Mouse (Mus musculus): ENCODE data around the gene Kirrel2. TPM values are rescaled to one million over a fixed set of nuclear protein-coding genes. Genes with fewer than 3 reads are reported as not detected.
A peak's percentile ranks its signal among the peaks of the same experiment; 100 is the strongest.

Gene Kirrel2
- polyA plus RNA-seq, 1 experiment from 2014 or later, result 1.3 TPM

GRCm38 (mm10) chr7:30450241-30450640, 7.2 kb downstream of the Kirrel2 start:
- H3K4me2 ChIP-seq, result no peak overlapping the region
- no peak overlapping the region for H3K9ac ChIP-seq
- no peak for ATAC-seq (ENCODE audit: insufficient number of reproducible peaks, low FRiP score)
- no peak overlapping the region for H3K4me3 ChIP-seq
- peaks cover 71% of the 10 kb centered on the region for H3K27me3 ChIP-seq (replicated peaks)
- H3K4me1 ChIP-seq (replicated peaks), result no peaks in the 10 kb centered on the region; the same call in 1 of the 2 replicates
- H3K9me3 ChIP-seq (replicated peaks), result 0 out of 2 replicates have a peak, but pooled peaks cover under 1% of the 10 kb centered on the region
- H3K27ac ChIP-seq (ENCODE audit: poor library complexity, severe bottlenecking), result no peak overlapping the region
- no peaks in the 10 kb centered on the region for H3K36me3 ChIP-seq
- WGBS, result 57% methylated on average over 7 of the region's 7 CpGs

GRCm38 (mm10) chr7:30444971-30445751, 12.3 kb downstream of the Kirrel2 start, which contains the start of gene Aplp1:
Gene Aplp1 (minus strand): TSS chr7:30445535.
- WGBS, result under 1% methylated on average over 68 of the region's 72 CpGs
- H3K27ac ChIP-seq (ENCODE audit: poor library complexity, severe bottlenecking), result no peak within 1 kb of the TSS
- peaks cover 67% of the 10 kb centered on the region for H3K27me3 ChIP-seq (replicated peaks)

GRCm38 (mm10) chr7:30444154-30444970, 13.1 kb downstream of the Kirrel2 start:
- Histone ChIP-seq H3K27ac (ENCODE audit: poor library complexity, severe bottlenecking) (no peak overlapping the region), H3K27me3 (replicated peaks) (peaks cover 68% of the 10 kb centered on the region), H3K4me3 (peak overlapping the region; percentile 61), H3K9me3 (replicated peaks) (no peaks in the 10 kb centered on the region), H3K36me3 (no peaks in the 10 kb centered on the region), H3K4me1 (replicated peaks) (peaks cover 13% of the 10 kb centered on the region), H3K9ac (peak overlapping the region; percentile 73), H3K4me2 (peak overlapping the region; percentile 87)
- WGBS, result 1% methylated on average over 36 of the region's 38 CpGs
- ATAC-seq (ENCODE audit: insufficient number of reproducible peaks, low FRiP score), result 0 out of 2 replicates have a peak, but pooled peaks have one; percentile 17

More at GRCm38 (mm10) chr7:30444971-30445751, 12.3 kb downstream of the Kirrel2 start, which contains the start of gene Aplp1:
- Histone ChIP-seq H3K4me3 (peak within 1 kb of the TSS; percentile 61), H3K36me3 (no peaks in the 10 kb centered on the region), H3K9me3 (replicated peaks) (no peaks in the 10 kb centered on the region), H3K4me2 (peak within 1 kb of the TSS; percentile 87), H3K9ac (peak within 1 kb of the TSS; percentile 73), H3K4me1 (replicated peaks) (peaks cover 13% of the 10 kb centered on the region)
- ATAC-seq (ENCODE audit: insufficient number of reproducible peaks, low FRiP score), result peak; percentile 79

GRCm38 (mm10) chr7:30443696-30444095, 13.8 kb downstream of the Kirrel2 start:
- WGBS, result 23% methylated on average over 9 of the region's 9 CpGs

GRCm38 (mm10) chr7:30440697-30441096, 16.8 kb downstream of the Kirrel2 start:
- Histone ChIP-seq H3K4me3 (no peak overlapping the region), H3K9ac (no peak overlapping the region), H3K4me2 (no peak overlapping the region), H3K9me3 (replicated peaks) (no peaks in the 10 kb centered on the region), H3K27ac (ENCODE audit: poor library complexity, severe bottlenecking) (no peak overlapping the region), H3K27me3 (replicated peaks) (peaks cover 86% of the 10 kb centered on the region), H3K36me3 (no peaks in the 10 kb centered on the region), H3K4me1 (replicated peaks) (peaks cover 13% of the 10 kb centered on the region)
- 12% methylated on average over 5 of the region's 5 CpGs for WGBS
- no peak for ATAC-seq (ENCODE audit: insufficient number of reproducible peaks, low FRiP score)

More at GRCm38 (mm10) chr7:30443696-30444095, 13.8 kb downstream of the Kirrel2 start:
- Histone ChIP-seq H3K4me2 (peak overlapping the region; percentile 87; the same call in 1 of the 2 replicates), H3K4me1 (replicated peaks) (peaks cover 13% of the 10 kb centered on the region), H3K9ac (no peak overlapping the region), H3K27ac (ENCODE audit: poor library complexity, severe bottlenecking) (no peak overlapping the region), H3K9me3 (replicated peaks) (no peaks in the 10 kb centered on the region), H3K4me3 (no peak overlapping the region), H3K36me3 (no peaks in the 10 kb centered on the region), H3K27me3 (replicated peaks) (peaks cover 75% of the 10 kb centered on the region)
- no peak for ATAC-seq (ENCODE audit: insufficient number of reproducible peaks, low FRiP score)

GRCm38 (mm10) chr7:30439734-30440133, 17.8 kb downstream of the Kirrel2 start:
- WGBS, result 62% methylated on average over 13 of the region's 13 CpGs
- Histone ChIP-seq H3K4me2 (no peak overlapping the region), H3K4me3 (no peak overlapping the region), H3K27ac (ENCODE audit: poor library complexity, severe bottlenecking) (no peak overlapping the region), H3K9ac (no peak overlapping the region), H3K4me1 (replicated peaks) (peaks cover 8% of the 10 kb centered on the region), H3K36me3 (no peaks in the 10 kb centered on the region), H3K9me3 (replicated peaks) (no peaks in the 10 kb centered on the region), H3K27me3 (replicated peaks) (peaks cover 86% of the 10 kb centered on the region)
- ATAC-seq (ENCODE audit: insufficient number of reproducible peaks, low FRiP score), result no peak

GRCm38 (mm10) chr7:30436879-30437278, 20.6 kb downstream of the Kirrel2 start:
- Histone ChIP-seq H3K9me3 (replicated peaks) (no peaks in the 10 kb centered on the region), H3K27ac (ENCODE audit: poor library complexity, severe bottlenecking) (no peak overlapping the region), H3K4me1 (replicated peaks) (no peaks in the 10 kb centered on the region), H3K27me3 (replicated peaks) (peaks cover 64% of the 10 kb centered on the region), H3K36me3 (no peaks in the 10 kb centered on the region), H3K9ac (no peak overlapping the region), H3K4me3 (no peak overlapping the region), H3K4me2 (no peak overlapping the region)
- 20% methylated on average over 10 of the region's 10 CpGs for WGBS
- no peak for ATAC-seq (ENCODE audit: insufficient number of reproducible peaks, low FRiP score)

GRCm38 (mm10) chr7:30435156-30435555, 22.3 kb downstream of the Kirrel2 start:
- Histone ChIP-seq H3K4me3 (no peak overlapping the region), H3K36me3 (no peaks in the 10 kb centered on the region), H3K4me2 (no peak overlapping the region), H3K4me1 (replicated peaks) (no peaks in the 10 kb centered on the region; the same call in 1 of the 2 replicates), H3K27ac (ENCODE audit: poor library complexity, severe bottlenecking) (no peak overlapping the region), H3K27me3 (replicated peaks) (peaks cover 55% of the 10 kb centered on the region), H3K9ac (no peak overlapping the region), H3K9me3 (replicated peaks) (no peaks in the 10 kb centered on the region)
- 0 out of 2 replicates have a peak, but pooled peaks have one; percentile 39 for ATAC-seq (ENCODE audit: insufficient number of reproducible peaks, low FRiP score)
- WGBS, result 40% methylated on average over 9 of the region's 9 CpGs

- Histone ChIP-seq H3K4me3 (no peak overlapping the region), H3K4me2 (no peak overlapping the region), H3K4me1 (replicated peaks) (no peaks in the 10 kb centered on the region; the same call in 1 of the 2 replicates), H3K27me3 (replicated peaks) (peaks cover 50% of the 10 kb centered on the region), H3K9me3 (replicated peaks) (no peaks in the 10 kb centered on the region), H3K27ac (ENCODE audit: poor library complexity, severe bottlenecking) (no peak overlapping the region), H3K9ac (no peak overlapping the region), H3K36me3 (no peaks in the 10 kb centered on the region)
- no peak for ATAC-seq (ENCODE audit: insufficient number of reproducible peaks, low FRiP score)
- 63% methylated on average over 10 of the region's 10 CpGs for whole genome bisulfite sequencing
These were observed 22.8 kb downstream of the Kirrel2 start for GRCm38 (mm10) chr7:30434701-30435100.

- ATAC-seq (ENCODE audit: insufficient number of reproducible peaks, low FRiP score), result no peak
- Histone ChIP-seq H3K9ac (no peak overlapping the region), H3K9me3 (replicated peaks) (no peaks in the 10 kb centered on the region), H3K4me3 (no peak overlapping the region), H3K4me2 (no peak overlapping the region), H3K36me3 (no peaks in the 10 kb centered on the region), H3K27ac (ENCODE audit: poor library complexity, severe bottlenecking) (no peak overlapping the region), H3K4me1 (replicated peaks) (no peaks in the 10 kb centered on the region; the same call in 1 of the 2 replicates), H3K27me3 (replicated peaks) (peaks cover 46% of the 10 kb centered on the region)
- WGBS, result 2% methylated on average over 10 of the region's 10 CpGs
These were observed 23.3 kb downstream of the Kirrel2 start for GRCm38 (mm10) chr7:30434238-30434637.

GRCm38 (mm10) chr7:30431793-30432192, 25.7 kb downstream of the Kirrel2 start:
- no peak overlapping the region for H3K4me3 ChIP-seq
- ATAC-seq (ENCODE audit: insufficient number of reproducible peaks, low FRiP score), result no peak
- H3K36me3 ChIP-seq, result peaks cover 6% of the 10 kb centered on the region; the same call in 1 of the 2 replicates
- no peak overlapping the region for H3K4me2 ChIP-seq
- H3K27me3 ChIP-seq (replicated peaks), result peaks cover 27% of the 10 kb centered on the region
- no peaks in the 10 kb centered on the region; the same call in 1 of the 2 replicates for H3K4me1 ChIP-seq (replicated peaks)
- WGBS, result 13% methylated on average over 3 of the region's 3 CpGs
- H3K9me3 ChIP-seq (replicated peaks), result no peaks in the 10 kb centered on the region
- H3K27ac ChIP-seq (ENCODE audit: poor library complexity, severe bottlenecking), result no peak overlapping the region
- no peak overlapping the region for H3K9ac ChIP-seq
